Mouse (Mus musculus): ENCODE measurements around the gene Birc5.

Birc5 gene

GRCm38 (mm10) chr11:117886000-117886399, 36.9 kb downstream of the Birc5 start:
- no peak for DNase-seq (ENCODE audit: low spot score)

- DNase-seq (ENCODE audit: low spot score): no peak
Observed at GRCm38 (mm10) chr11:117888168-117888852, 39.3 kb downstream of the Birc5 start.

- no peak for DNase-seq (ENCODE audit: low spot score)
Observed at GRCm38 (mm10) chr11:117888853-117889822, 40.1 kb downstream of the Birc5 start.

DNA sequence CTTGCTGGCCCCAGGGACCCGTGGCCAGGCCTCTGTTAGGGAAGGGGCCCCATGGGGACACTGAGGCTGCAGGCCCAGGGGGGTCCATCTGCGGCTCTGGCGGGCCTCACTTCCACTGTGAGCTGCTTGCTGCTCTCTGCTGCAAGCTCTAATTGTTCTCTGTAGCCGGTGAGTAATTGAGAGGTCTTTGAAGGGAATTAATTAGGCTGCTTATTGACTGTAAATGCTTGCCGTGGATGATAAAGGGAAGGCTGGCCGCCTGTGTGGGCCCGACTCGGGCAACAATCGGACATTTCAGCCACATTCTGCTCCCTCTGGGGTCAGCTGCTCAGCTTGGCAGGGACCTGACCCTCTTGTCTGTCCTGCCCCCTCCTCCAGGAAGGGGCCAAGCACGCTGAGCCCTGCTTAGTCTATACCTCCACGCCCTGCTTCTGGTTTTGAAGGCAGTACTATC, 40.9 kb downstream of the Birc5 start:
- no peak for DNase-seq (ENCODE audit: low spot score)

- DNase-seq (ENCODE audit: low spot score): no peak
Observed at GRCm38 (mm10) chr11:117890519-117891282, 41.6 kb downstream of the Birc5 start.

- no peak for DNase-seq (ENCODE audit: low spot score)
Observed at GRCm38 (mm10) chr11:117891581-117892175, 42.6 kb downstream of the Birc5 start.

DNA sequence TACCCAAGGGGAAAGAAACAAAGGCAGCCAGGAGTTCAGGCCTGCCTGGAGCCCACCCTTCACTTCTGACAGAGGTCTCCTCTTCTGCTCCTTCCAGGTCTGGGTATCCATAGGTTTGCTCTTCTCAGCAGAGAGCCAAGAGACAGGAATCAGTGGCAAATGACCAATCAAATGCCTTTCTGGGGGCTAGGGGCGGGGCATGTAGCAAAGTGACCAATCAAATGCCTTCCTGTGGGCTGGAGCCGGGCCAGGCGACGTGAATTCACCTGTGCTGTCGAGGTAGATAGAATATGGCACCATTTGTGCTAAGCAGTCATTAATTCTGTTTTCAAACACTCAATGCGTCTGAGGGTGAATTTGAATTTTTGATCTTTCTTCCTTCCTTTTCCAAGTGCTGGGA, 43.1 kb downstream of the Birc5 start:
- DNase-seq (ENCODE audit: low spot score): no peak

DNA sequence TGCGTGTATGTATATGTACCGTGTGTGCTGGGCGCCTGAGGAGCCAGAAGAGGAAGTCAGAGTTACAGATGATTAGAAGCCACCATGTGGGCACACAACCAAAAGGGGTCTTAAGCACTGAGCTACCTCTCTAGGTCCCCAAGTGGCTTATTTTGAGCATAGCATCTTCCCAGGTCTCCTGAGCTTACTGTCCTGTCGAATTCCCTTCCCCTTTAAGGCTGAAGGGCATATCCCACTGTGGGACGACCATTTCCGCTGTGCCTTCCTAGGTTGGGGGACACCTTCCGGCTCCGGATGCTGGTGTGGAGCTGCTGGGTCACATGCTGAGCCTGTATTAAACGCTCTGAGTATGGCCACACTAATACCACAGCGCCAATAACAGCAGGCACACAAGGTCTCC, 45.6 kb downstream of the Birc5 start:
- no peak for DNase-seq (ENCODE audit: low spot score)

DNA sequence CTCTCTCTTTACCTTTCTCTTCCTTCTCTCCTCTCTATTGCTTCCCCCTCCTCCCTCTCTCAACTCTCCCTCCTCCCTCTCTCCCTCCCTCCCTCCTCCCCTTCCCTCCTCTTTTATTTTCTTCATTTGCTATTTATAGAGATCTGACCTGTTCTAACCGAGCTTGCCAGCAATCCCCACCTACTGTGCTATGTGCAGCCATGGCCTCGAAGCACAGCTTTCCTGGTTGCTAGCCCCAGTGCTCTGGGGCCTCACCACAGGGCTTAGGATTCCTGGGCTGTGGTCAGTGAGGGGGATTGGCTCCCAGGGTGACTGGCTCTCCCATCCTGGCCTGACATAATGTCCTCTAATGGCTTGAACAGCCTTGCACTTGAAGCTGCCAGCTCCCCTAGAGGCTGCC, 47.5 kb downstream of the Birc5 start:
- no peak for DNase-seq (ENCODE audit: low spot score)

- no peak for DNase-seq (ENCODE audit: low spot score)
Observed at GRCm38 (mm10) chr11:117902282-117902681, 53.2 kb downstream of the Birc5 start.

DNA sequence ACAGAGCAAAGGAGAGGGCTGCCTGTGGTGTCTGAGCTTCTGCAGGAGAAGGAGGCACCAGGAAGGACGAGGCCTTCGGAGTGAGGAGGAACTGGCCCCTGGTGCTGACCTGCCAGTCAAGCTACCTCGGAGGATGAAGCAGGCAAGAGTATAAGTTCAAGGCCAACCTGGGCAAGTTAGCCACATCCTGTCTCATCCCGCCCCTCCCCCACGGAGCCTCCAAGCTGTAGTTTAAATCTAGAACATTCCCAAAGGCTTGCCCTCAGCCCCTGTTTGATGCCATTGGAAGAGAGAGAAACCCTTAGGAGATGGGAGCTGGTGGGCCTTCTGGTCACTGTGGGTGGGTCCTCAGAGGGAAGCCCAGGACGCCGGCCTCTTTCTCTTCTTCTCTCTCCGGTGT, 55.4 kb downstream of the Birc5 start:
- DNase-seq (ENCODE audit: low spot score): no peak
